Comparison of ENCODE assay signal across 10 mouse cellular contexts in the genomic region with DNA sequence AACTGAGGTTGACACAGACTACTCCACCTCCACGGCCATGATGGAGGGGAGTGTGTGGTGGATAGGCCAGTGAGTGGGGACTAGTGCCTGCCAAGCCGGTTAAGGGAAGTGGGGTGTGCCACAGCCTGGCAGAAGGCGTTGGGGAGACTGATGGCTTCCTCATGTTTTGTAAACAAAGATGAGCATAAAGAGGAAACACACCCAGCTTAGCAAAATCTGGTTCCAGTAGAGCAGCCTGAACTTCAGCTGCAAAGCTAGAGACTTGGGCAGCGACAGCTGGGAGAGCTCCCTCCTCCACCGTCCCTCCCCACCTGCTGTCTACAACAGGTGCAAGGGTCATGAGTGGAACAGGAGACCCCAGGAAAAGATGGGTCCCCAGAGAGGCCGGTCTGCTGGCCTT. TPM values are rescaled to one million over a fixed set of nuclear protein-coding genes. Genes with fewer than 3 reads are reported as not detected.
A peak's percentile ranks its signal among the peaks of the same experiment; 100 is the strongest.
DNase-seq lines count a peak whose midpoint lies in the region; ATAC-seq and TF ChIP-seq lines count a peak whose summit lies in the region.
"Had no signal": no experiment of that assay in that cellular context is flagged by ENCODE, and none has a peak within 500 bp of the region (broad histone marks: within the 10 kb centered on the region; RNA-seq: fewer than 3 reads in every experiment).

No protein-coding gene starts in this region.

- peak; percentile 67 for DNase-seq in heart, embryonic 10.5 days (ENCODE audit: low spot score)
- no peak for DNase-seq in heart, postnatal 10 days
- DNase-seq in hindbrain, postnatal 0 days (ENCODE audit: low spot score) = no peak
- DNase-seq in lung, postnatal 14 days = peak; percentile 64
- no peak for DNase-seq in cerebellum, adult 11 months
- DNase-seq in cerebellum, adult 18-20 months = no peak
- DNase-seq: layer of hippocampus, adult 9-11 months had no signal

- H3K9ac ChIP-seq in hindbrain, postnatal 0 days (replicated peaks; ENCODE audit: low read length) = no peak overlapping the region

- intact Hi-C loops in heart, postnatal 10 days (cut with DNase I) = no loop called here

- H3K27me3 ChIP-seq in heart, embryonic 10.5 days (ENCODE audit: insufficient read depth, poor library complexity, severe bottlenecking) = no peaks in the 10 kb centered on the region
- no peaks in the 10 kb centered on the region for H3K27me3 ChIP-seq in hindbrain, postnatal 0 days (ENCODE audit: insufficient read depth, low read length)
- H3K27me3 ChIP-seq: CH12.LX had no signal

- WGBS in heart, embryonic 10.5 days = 80% methylated on average over 6 of the region's 6 CpGs
- 53% methylated on average over 6 of the region's 6 CpGs for WGBS in hindbrain, postnatal 0 days

- H3K27ac ChIP-seq in heart, embryonic 10.5 days = peak overlapping the region; percentile 92
- H3K27ac ChIP-seq in hindbrain, postnatal 0 days = peak overlapping the region; percentile 1; the same call in 1 of the 2 replicates

- no peaks in the 10 kb centered on the region for H3K9me3 ChIP-seq in heart, embryonic 10.5 days
- H3K9me3 ChIP-seq in hindbrain, postnatal 0 days (ENCODE audit: low read length) = no peaks in the 10 kb centered on the region

- peaks cover 21% of the 10 kb centered on the region; the same call in 1 of the 2 replicates for H3K36me3 ChIP-seq in heart, embryonic 10.5 days
- H3K36me3 ChIP-seq in hindbrain, postnatal 0 days (ENCODE audit: insufficient read depth, low read length) = no peaks in the 10 kb centered on the region

- no peak for TF ChIP-seq CTCF in hindbrain, postnatal 0 days (IDR thresholded peaks at IDR 0.05; ENCODE audit: low read depth)

- H3K4me2 ChIP-seq in hindbrain, postnatal 0 days (ENCODE audit: low read depth, low read length) = no peak overlapping the region

- peaks cover 79% of the 10 kb centered on the region for H3K4me1 ChIP-seq in heart, embryonic 10.5 days
- H3K4me1 ChIP-seq in hindbrain, postnatal 0 days (ENCODE audit: insufficient read depth, low read length) = peaks cover 36% of the 10 kb centered on the region

- peak; percentile 85 for ATAC-seq in common myeloid progenitor, adult 5-6 weeks (replicated peaks; ENCODE audit: low read depth, poor library complexity, severe bottlenecking)
- no peak for ATAC-seq in hindbrain, postnatal 0 days
- ATAC-seq in CD4-positive, CD25-positive, alpha-beta regulatory T cell, adult 4 months = no peak

- no peak overlapping the region for H3K4me3 ChIP-seq in heart, embryonic 10.5 days
- no peak overlapping the region for H3K4me3 ChIP-seq in hindbrain, postnatal 0 days (ENCODE audit: low read length)

RNA-seq across cellular contexts. Expression of gene Bmf, which starts 15.5 kb away (rescaled TPM):
- 2.5 and 3.7 TPM in 2 replicates for polyA plus RNA-seq in heart, embryonic 10.5 days (2016; fragmentation: Nextera tagmentation; extraction: Ambion mirVana)
- total RNA-seq in heart, postnatal 10 days (2021) = 10 to 100 TPM; 12.3 to 17.1 TPM
- total RNA-seq in common myeloid progenitor, adult 5-6 weeks (2017) = 0.37 and 0.44 TPM in 2 replicates
- total RNA-seq in hindbrain, postnatal 0 days (2014; rRNA removed) = 10.4 and 10.6 TPM in 2 replicates
- 1.3 and 1.4 TPM in 2 replicates for polyA plus RNA-seq in hindbrain, postnatal 0 days (2015; fragmentation: Nextera tagmentation; extraction: Ambion mirVana)
- polyA plus RNA-seq in CD4-positive, CD25-positive, alpha-beta regulatory T cell, adult 4 months (2017; shearing (Covaris generic)) = 1 to 10 TPM; 1.3 to 4.2 TPM

RNA-seq across cellular contexts. Expression of gene Srp14, which starts 54.5 kb away (rescaled TPM):
- 209 and 232 TPM in 2 replicates for polyA plus RNA-seq in heart, embryonic 10.5 days (2016; fragmentation: Nextera tagmentation; extraction: Ambion mirVana)
- 100 to 1,000 TPM; 121 to 126 TPM for total RNA-seq in heart, postnatal 10 days (2021)
- 172 and 192 TPM in 2 replicates for total RNA-seq in common myeloid progenitor, adult 5-6 weeks (2017)
- total RNA-seq in hindbrain, postnatal 0 days (2014; rRNA removed) = 126 and 151 TPM in 2 replicates
- polyA plus RNA-seq in hindbrain, postnatal 0 days (2015; fragmentation: Nextera tagmentation; extraction: Ambion mirVana) = 330 and 361 TPM in 2 replicates
- polyA plus RNA-seq in CD4-positive, CD25-positive, alpha-beta regulatory T cell, adult 4 months (2017; shearing (Covaris generic)) = 100 to 1,000 TPM; 272 to 283 TPM

Comparison
In these comparisons a context has a peak if more than half of its experiments do, and no peak if none do; other contexts are left out.
1. DNase-seq: peak in heart, embryonic 10.5 days (single experiment) and lung, postnatal 14 days (single experiment); none in heart, postnatal 10 days (0 of 2), hindbrain, postnatal 0 days (single experiment), cerebellum, adult 11 months (single experiment) and cerebellum, adult 18-20 months (0 of 2).